Mouse (Mus musculus) cerebellum, adult 18-20 months (tissue): ENCODE results near the gene Patl2.
"Not testable (repeated sequence)": the region's sequence is repeated elsewhere in the genome, so short reads cannot be mapped to it uniquely, and the experiment has no call there.

ENCODE experiments used
- DNase-seq, 2 experiments: peaks; one replicate each; pipeline ENCODE4 v3.0.0; 2021

The Patl2 gene

DNA sequence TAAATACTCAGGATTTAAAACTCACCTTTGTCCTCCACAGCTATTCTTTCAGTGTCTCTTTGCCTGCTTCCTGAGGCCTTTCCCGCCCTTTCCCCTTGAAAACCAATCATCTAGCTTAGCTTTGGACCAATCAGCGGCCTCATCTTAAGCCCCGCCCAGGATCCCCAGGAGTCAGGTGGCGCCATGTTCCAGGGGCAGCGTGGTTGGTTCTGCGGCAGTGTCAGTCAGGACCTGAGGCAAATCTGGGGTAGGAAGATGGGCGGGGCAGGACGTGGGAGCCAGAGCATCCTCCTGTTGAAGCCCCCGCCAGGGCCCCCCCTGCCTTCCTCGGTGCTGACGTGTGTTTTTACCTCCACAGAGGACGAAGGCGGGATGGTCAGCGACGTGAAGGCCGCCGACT, at the start of gene Patl2, which contains the start of gene Terb2:
Gene Patl2, minus strand, starts transcription at position 84 of the 400 bp plus-strand sequence.
Gene Terb2, plus strand, starts transcription at position 167 of the 400 bp plus-strand sequence.
- DNase-seq = no peak

DNA sequence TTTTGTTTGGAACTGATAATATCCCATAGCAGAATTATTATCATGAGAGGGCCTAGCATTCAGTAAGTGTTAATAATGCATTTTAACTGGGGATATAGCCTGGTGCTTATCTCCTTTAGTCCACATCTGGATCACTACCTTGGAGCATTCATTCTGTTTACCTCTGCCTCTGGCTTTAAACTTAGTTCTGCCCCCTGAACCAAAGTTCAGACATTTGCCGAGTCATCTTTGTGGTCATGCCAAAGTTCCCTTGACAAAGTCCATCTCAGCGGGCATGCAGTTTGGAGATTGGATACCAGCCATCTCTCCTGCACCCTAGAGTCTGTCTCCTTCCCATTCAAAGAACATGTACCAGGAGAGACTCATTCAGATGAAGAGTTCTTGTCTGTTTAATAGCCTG, 49.4 kb upstream of the Patl2 start:
- no peak for DNase-seq

DNA sequence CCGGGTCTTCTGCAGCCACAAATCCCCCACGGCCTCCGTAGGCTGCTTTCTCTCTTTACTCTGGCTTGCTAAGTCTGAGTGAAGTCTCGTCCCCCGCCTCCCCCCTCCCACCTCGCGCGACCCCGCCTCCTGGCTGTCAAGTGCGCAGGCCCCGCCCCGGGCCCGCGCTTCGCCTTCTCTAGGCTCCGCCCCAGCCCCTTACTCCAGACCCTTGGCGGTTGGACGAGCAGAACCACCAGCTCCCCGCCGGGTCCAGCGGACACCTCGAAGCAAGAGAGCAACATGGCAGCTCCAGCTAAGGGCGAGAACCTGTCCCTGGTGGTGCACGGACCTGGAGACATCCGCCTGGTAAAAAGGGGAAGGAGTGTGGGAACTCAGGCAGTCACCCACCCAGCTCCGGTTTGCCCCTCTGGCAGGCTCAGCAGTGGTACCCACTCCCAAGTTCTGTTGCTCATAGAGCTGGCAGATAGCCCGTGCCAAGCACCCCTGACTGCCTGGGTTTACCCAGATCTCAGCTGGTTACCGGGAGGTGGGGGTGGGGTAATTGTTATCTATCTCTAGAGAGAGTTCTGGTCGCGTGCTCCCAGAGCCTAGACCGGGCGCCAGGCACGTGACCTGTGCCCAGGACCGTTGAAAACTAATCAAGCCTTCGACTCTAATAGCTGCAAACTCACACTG, 48.8 kb upstream of the Patl2 start, which contains the start of gene Sord:
Gene Sord, plus strand, starts transcription at position 139 of the 678 bp plus-strand sequence.
- DNase-seq = peak; percentile 73 to 80

DNA sequence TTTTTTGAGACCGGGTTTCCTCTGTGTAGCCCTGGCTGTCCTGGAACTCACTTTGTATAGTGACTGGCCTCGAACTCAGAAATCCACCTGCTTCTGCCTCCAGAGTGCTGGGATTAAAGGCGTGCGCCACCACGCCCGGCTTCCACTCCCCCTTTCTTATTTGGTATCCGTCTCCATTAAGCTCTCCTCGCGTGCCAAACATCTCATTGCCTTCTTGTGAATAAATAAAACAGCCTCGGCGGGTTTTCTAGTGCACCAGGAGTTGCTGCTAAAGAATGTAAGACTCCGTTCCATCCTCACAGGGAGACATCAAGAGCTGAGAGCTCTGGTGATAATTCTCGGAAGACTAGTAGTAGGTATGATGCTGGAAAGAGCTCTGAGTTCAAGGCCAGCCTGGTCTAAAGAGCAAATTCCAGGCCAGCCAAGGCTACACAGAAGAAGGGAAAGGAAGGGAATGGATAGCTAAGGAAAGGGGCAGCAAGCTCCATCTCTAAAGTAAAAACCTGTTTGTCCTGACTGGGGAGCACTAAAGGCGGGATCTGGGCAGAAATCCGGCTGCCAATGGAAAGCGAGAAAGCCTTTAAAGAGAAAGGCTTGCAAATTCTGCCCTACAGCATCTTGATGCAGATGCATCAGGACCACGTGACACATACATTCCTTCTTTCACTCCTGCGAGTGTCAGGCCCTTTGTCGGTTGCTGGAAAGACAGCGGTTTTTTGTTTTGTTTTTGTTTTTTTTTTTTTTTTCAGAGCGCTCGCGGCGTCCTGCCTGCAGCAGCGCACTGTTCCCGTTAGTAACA, 48.0 kb upstream of the Patl2 start:
- peak; percentile 48 to 51 for DNase-seq

DNA sequence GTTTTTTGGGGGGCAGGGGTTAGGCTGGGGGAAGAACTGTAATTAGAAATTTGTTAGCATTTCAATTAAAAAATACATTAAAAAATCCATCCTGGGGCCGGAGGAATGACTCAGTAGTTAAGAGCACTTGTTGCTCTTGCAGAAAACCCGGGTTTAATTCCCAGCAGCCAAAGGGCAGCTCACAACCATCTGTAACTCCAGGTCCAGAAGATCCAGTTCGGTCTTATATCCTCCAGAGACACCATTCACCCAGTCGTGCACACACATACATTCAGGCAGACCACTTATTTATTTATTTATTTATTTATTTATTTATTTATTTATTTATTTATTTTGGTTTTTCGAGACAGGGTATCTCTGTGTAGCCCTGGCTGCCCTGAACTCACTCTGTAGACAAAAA, 47.4 kb upstream of the Patl2 start:
- DNase-seq = no peak

DNA sequence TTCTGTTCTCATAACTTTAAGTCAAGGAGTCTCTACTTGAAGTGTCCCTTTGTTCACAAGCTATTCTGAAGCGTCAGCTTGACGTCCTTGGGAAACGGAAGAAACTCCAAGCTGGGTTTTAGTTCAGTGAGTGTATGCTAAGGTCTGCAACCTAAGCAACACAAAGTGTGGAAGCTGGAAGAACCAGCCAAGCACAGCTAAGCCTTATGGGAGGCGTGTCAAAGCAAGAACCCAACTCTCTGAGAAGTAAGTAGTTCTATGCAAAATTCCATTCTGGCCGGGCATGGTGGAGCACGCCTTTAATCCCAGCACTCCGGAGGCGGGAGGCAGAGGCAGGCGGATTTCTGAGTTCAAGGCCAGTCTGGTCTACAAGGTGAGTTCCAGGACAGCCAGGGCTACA, 45.6 kb upstream of the Patl2 start:
- no peak for DNase-seq

DNA sequence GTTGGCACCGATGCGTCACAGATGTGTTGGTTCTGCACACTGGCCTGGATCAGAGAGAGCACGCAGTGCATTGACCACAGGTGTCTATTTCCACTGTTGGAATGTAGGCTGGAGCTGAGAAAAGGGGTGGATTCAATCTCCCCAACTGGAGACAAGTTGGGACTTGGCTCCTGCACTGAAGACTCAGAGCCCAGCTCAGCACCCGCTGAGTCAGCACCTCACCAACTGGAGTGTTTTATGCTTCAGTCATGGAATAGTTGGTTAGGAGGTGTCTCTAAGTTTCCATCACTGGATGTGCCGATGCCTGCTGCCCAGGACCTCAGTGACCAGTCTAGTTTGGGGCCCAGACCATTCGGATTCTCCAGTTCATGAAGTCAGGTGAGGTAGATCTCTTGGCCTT, 44.4 kb upstream of the Patl2 start:
- DNase-seq = no peak

DNA sequence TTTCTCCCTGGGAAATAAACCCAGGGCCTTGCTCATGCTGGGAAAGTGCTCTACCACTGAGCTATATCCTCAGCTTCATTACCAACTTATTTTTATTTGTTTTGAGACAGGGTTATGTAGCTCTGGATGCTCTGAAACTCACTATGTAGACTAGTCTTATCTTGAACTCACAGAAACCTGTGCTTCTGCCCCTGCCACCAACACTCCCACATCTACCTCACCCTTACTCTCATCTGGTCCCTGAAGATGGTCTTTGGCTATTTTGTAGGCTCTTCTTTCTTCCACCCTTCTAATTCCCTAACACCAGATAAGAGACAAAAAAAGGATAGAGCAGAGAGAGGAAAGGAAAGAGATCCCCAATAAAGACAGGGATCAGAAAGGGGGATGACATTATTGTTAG, 37.7 kb upstream of the Patl2 start:
- no peak for DNase-seq

DNA sequence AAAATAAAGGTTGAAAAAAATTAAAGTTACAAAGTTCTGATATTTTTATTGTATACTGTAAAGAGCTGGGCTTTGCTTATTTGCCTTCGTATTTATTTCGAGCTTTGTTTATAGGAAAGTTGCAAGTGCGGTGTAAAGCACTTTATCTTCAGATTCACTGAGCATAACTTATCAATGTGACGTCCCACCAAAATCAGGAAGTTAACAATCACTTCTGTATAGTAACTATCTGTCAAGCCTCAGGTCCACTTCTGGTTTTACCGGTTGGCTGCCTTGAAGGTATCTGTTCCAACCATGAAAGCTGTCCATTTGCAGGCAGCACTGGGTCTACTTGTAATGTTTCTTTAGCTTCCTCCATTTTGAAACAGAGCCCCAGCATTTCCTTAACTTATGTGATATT, 36.3 kb upstream of the Patl2 start:
- DNase-seq = no peak

DNA sequence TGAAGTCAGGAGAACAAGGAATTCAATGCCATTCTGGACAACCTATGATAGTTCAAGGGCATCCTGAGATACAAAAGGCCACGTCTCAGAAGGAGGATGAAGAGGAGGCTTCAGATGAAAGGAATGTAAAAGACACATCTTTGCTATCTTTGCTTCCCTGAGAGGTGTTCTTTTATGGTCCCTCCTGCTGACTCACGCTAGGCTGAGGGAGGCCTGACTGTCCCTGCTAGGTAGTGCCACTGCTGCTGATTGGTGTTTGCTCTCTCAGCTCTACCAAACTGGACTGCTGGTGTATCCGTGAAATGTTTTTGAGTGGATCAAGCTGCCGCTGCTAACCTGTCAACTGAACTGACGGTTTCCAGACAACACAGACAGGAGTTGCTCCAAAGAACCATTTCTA, 35.8 kb upstream of the Patl2 start:
- DNase-seq = no peak

DNA sequence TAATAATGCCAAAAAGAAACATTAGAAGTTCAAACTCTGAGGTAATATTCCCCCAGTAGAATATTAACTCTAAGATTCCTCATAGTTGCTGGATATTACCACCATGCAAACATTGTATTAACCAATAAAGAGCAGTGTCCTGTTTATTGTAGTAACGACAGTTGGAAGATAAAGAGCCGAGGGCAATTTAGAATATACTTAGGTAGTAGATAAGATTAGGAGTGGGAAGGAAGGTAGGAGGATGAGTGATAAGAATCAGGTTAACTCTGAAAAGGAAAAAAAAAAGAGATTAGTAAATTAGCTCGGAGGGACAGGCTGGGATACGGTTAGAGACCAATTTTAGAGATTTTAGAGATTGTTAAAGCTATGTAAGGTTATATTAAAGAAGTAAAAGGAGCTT, 35.4 kb upstream of the Patl2 start:
- DNase-seq = no peak

DNA sequence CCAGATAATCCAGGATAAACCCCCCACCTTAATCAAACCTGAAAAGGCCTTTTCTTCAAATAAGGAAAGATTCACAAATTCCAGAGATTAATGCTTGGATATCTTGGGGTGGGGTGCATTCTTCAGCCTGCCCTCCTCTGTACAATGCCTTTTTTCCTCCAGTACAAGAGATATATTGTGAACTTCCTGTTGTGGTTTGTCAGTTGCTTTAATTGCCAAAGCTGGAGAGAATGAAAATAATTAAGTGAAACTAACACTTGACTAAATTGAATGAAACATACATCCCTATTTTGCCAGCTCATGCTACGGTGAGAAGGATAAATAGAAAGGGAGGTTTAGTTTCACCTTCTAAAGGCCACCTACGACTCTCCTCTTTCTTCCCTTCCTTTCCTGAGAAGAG, 32.2 kb upstream of the Patl2 start:
- DNase-seq = no peak

DNA sequence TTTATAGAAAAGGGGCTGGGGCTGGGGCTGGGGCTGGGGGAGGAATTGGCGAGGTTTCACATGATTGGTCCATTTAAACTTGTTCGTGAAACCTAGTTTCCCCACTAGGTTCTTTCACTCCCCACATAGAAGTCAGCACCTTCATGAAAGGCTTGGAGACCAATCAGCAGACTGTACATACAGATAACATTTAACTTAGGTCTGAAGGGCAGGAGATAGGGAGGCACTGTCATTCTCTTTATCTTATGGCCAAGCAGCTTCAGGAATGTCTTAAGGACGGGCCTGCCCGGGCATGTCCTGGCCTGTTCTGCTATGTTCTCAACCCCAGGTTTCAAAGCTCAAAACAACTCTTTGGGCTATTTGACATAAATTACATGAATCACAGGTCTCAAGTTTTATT, 31.1 kb upstream of the Patl2 start:
- not testable (repeated sequence) for DNase-seq

DNA sequence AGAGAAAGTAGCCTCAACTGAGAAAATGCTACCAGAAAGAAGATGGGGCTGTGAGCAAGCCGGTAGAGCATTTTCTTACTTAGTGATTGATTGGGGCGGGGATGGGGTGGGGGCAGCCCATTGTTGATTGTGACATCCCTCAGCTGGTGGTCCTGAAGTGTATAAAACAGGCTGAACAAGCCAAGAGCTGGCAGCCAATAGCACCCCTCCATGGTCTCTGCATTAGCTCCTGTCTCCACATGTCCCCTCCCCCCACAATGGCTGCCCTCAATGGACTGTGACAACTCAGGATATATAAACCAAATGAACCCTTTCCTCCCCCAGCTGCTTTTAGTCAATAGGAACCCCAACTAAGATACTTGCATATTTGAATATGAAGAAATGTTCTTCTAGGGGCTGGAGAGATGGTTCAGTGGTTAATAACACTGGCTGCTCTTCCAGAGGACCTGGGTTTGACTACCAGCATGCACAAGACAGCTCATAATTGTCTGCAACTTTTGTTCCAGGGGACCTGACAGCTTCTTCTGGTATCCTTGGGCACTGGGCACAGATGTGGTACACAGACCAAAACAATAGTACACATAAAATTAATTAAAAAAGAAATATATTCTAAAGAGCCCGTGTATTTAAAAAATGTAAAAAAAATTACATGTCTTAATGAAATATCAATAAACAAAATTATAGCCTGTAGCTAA, 24.7 kb upstream of the Patl2 start:
- DNase-seq = no peak

DNA sequence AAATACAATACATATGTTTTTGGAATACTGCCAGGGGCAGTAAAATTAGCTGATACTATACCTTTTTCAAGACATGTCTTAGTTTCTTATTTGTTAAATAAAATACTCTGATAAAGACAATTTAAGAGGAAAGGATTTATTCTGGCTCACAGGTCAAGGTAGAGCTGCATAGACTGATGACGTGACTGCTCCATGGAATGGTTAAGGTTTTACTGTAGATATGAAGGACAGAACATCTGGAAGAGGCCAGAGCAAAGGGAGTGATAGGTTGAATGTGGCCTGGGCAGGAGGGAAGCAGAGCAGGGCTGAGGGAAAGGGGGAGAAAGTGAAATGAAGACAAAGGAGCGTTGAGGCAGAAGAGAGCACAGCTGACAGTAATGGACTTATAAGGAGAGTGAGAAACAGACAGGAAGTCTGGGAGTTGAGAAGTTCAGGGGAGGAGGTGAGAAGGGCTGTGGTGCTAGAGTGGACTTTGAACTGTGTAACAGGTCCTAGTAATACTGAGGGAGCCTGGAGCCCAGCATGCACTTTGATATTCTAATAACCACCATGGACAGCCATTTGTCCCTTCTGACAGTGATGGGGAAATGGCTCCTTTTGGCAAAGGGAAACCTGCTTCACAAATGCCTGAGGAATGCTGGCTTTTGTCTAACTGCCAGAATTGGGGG, 20.6 kb upstream of the Patl2 start:
- DNase-seq = no peak

DNA sequence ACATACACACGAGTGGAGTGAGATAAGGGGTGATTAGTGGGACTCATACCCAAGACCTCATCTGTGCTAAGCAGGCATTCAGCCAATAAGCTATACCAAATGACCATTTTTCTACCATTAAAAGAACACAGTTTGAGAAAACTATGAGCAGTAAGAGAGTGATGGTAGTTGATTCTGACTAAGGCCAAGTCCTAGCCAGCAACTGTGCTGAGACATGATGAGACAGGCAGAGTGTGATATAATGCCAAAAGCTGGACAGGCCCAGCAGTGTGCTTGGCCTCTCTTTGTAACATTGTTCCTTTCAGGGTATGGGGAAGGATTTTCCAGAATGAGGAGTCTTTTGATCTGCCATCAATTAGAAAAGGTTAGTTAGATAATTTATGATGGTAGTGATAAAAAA, 15.5 kb upstream of the Patl2 start:
- DNase-seq = no peak

DNA sequence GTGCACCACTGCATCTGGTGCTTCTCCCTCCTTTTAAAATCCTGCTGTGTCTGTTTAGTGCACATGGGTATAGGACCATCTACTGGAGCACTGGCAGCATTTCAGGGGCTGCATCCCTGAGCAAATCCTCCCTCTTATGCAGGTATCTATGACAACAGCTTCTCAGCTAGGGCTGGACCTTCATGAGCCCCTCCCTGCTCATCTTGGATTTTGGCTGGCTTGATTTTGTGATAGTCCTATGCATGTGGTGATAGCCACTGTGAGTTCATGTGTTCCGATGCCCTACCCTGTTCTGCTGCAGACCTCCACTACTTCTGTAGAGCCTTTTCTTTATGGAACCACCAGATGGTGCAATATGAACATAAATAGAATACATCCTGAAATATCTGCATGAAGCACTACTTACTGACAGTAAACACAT, 8.5 kb upstream of the Patl2 start:
- peak in 1 of 2 experiments; percentile 4 for DNase-seq

DNA sequence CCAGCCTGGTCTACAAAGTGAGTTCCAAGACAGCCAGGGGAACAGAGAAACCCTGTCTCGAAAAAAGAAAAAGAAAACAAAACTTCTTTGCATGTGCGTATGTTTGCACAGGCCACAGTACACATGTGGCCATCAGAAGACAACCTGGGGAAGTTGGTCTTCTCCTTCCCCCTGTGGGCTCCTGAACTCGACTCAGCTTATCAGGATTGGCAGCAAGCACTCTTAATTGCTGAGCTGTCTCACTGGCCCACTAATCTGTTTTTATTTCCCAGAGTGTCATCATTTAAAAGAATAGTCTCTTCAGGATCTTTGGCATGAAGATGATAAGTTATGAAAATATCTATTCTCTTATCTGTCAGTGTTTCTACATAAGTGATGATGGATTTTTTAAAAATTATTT, 5.9 kb upstream of the Patl2 start:
- no peak for DNase-seq

DNA sequence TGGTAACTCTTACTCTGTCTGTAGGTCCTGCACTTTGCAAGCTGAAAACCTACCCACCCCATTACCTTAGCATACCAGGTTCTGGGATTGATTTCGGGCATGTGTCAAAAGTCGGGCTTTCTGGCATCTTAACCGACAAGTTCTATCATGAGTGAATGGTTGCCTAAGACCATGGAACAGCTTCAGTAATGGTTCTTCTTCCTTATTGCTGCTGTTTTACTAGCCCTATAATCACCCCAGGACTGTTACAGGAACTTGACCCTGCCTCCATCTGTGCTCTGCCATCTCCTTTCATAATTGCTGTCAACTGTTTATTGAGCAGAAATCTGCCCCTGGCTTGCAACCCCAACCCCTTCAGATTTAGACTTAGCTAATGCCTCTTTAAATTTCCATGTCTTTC, 762 bp upstream of the Patl2 start:
- no peak for DNase-seq

DNA sequence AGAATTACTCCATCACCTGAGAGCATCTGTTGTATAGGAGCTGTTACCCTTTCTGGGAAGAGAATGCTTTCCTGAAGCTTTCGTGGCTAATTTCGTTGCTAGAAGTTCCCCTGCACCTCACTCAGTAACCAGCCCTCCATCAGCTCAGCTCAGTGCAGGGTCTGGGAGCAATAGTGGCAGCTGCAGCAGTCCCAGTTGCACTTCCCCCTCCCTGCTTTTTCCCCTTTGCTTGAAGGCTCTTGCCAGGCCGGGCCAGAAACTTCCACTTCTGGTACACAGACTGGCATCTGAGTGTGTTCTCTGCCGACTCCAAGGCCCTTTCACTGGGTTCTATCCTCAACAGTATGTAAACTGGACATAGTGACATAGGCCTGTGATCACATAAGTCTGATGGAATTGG, 903 bp downstream of the Patl2 start:
- no peak for DNase-seq

DNA sequence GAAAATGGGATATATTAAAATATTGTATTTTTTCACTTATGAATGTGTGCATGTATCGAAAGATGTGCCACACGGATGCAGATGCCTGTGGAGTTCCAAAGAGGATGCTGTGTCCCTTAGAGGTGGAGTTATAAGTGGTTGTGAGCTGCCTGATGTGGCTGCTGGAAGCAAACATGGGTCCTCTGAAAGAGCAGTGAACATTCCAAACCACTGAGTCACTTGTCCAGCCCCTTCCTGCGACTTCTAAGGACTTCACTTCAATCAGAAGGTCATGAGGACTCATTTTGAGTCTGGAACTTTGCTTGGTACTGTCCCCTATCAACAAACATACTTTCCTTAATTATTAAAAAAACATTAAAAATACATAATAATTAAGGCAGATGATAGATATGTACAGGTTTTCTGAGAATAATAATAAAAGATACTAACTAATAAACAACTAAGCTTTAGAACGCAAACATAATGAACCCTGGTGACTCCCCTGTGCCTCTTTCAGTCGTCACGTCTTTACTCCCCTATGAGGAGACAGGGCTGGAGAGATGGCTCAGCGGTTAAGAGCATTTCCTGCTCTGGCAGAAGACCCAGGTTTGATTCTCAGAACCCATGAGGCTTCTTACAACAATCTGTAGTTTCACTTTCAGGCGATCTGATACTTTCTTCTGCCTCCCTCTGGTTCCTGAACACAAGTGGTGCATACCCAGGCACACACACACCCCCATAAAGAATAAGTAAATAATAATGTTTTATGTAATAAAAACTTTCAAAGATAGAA, 5.8 kb downstream of the Patl2 start:
- DNase-seq = no peak

DNA sequence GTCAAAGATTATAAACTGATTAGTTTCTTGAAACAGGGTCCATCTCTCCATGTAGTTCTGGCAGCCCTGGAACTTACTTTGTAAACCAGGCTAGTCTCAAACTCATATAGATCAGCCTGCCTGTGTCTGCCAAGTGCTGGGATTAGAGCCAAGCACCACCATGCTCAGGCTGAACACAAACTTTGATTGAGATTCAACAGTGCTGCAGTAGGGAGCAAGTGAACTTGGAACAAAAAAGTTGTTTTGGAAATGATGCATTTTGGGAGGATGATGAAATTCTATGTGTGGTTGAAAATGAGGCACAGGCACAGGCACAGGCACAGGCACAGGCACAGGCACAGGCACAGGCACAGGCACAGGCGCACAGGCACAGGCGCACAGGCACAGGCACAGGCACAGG, 13.8 kb downstream of the Patl2 start:
- DNase-seq = no peak
